Mouse (Mus musculus) intestine, embryonic 15.5 days (tissue): ENCODE results near the gene Pdgfc. TPM values are rescaled to one million over a fixed set of nuclear protein-coding genes. Genes with fewer than 3 reads are reported as not detected.
A peak's percentile ranks its signal among the peaks of the same experiment; 100 is the strongest.

Experiments used
- ATAC-seq: fragments of 200-750 bp; cut with Nextera tagmentation; 2 replicates; pipeline ENCODE4 v1.8.0; 2017; ENCODE audit warnings: moderate TSS enrichment, moderate library complexity
- H3K27ac ChIP-seq: fragments of 300-500 bp; sonication (generic); 2 replicates; pipeline ENCODE4 v1.5.1; 2015; ENCODE audit warnings: mild to moderate bottlenecking, inconsistent platforms
- H3K27me3 ChIP-seq: fragments of 300-500 bp; sonication (generic); replicated peaks from 2 replicates; pipeline ENCODE4 v1.6.1; 2015; ENCODE audit warnings: inconsistent platforms
- H3K36me3 ChIP-seq: fragments of 300-500 bp; sonication (generic); 2 replicates; pipeline ENCODE4 v1.6.1; 2015; ENCODE audit warnings: inconsistent platforms
- H3K4me1 ChIP-seq: fragments of 300-500 bp; sonication (generic); replicated peaks from 2 replicates; pipeline ENCODE4 v1.6.1; 2015; ENCODE audit warnings: inconsistent platforms
- H3K4me2 ChIP-seq: fragments of 300-500 bp; sonication (generic); replicated peaks from 2 replicates; pipeline ENCODE4 v1.6.1; 2015; ENCODE audit warnings: mild to moderate bottlenecking, inconsistent platforms
- H3K4me3 ChIP-seq: fragments of 300-500 bp; sonication (generic); replicated peaks from 2 replicates; pipeline ENCODE4 v1.5.1; 2015; ENCODE audit warnings: inconsistent platforms
- H3K9ac ChIP-seq: fragments of 300-500 bp; sonication (generic); 2 replicates; pipeline ENCODE4 v1.6.1; 2015; ENCODE audit warnings: inconsistent platforms
- H3K9me3 ChIP-seq: fragments of 300-500 bp; sonication (generic); 2 replicates; pipeline ENCODE4 v1.6.1; 2016; ENCODE audit warnings: inconsistent platforms
- WGBS: fragments of 180-500 bp; shearing (Covaris S2); methylation state at CpG from one replicate; pipeline ENCODE4 v1.1.7; 2015; 5-methylcytosine and 5-hydroxymethylcytosine counted together
- polyA plus RNA-seq: library from polyadenylated mRNA; unstranded; fragments of >200 nt; fragmentation: Nextera tagmentation; extraction: Ambion mirVana; gene quantifications from 2 replicates; pipeline ENCODE4 v1.2.1, GENCODE M21; 2015

Pdgfc gene
- polyA plus RNA-seq: 12.1 and 14.0 TPM in 2 replicates

- peak within 1 kb of the TSS; percentile 84 for H3K4me3 ChIP-seq
- peak within 1 kb of the TSS; percentile 87 for H3K27ac ChIP-seq
- no peaks in the 10 kb centered on the region for H3K9me3 ChIP-seq
- 3% methylated on average over 13 of the region's 17 CpGs for WGBS
- H3K36me3 ChIP-seq: no peaks in the 10 kb centered on the region
- 0 out of 2 replicates have a peak, but pooled peaks cover 5% of the 10 kb centered on the region for H3K4me1 ChIP-seq
- H3K9ac ChIP-seq: peak within 1 kb of the TSS; percentile 82
- ATAC-seq: peak; percentile 66; the same call in 1 of the 2 replicates
- no peaks in the 10 kb centered on the region for H3K27me3 ChIP-seq
- H3K4me2 ChIP-seq: peak within 1 kb of the TSS; percentile 93
Observed at GRCm38 (mm10) chr3:81036151-81036553, at the start of gene Pdgfc. Gene Pdgfc, plus strand, starts transcription at chr3:81036416.

GRCm38 (mm10) chr3:81009245-81009644 is 27.0 kb upstream of the Pdgfc start:
- Histone ChIP-seq H3K4me3 (no peak overlapping the region), H3K9me3 (no peaks in the 10 kb centered on the region), H3K36me3 (no peaks in the 10 kb centered on the region), H3K9ac (no peak overlapping the region), H3K4me1 (no peaks in the 10 kb centered on the region), H3K4me2 (no peak overlapping the region), H3K27me3 (no peaks in the 10 kb centered on the region), H3K27ac (no peak overlapping the region)
- no peak for ATAC-seq
- WGBS: 60% methylated on average over 3 of the region's 3 CpGs

- Histone ChIP-seq H3K4me1 (no peaks in the 10 kb centered on the region), H3K27me3 (no peaks in the 10 kb centered on the region), H3K9ac (no peak overlapping the region), H3K4me2 (no peak overlapping the region), H3K36me3 (no peaks in the 10 kb centered on the region), H3K4me3 (no peak overlapping the region), H3K27ac (no peak overlapping the region), H3K9me3 (no peaks in the 10 kb centered on the region)
- WGBS: 53% methylated on average over 3 of the region's 3 CpGs
- peak; percentile 53; the same call in 1 of the 2 replicates for ATAC-seq
Observed at GRCm38 (mm10) chr3:81009899-81010298, 26.3 kb upstream of the Pdgfc start.

GRCm38 (mm10) chr3:81017385-81018051 is 18.7 kb upstream of the Pdgfc start:
- H3K27me3 ChIP-seq: no peaks in the 10 kb centered on the region
- H3K36me3 ChIP-seq: no peaks in the 10 kb centered on the region
- H3K27ac ChIP-seq: peak overlapping the region; percentile 69
- H3K9me3 ChIP-seq: no peaks in the 10 kb centered on the region
- H3K4me3 ChIP-seq: no peak overlapping the region
- no peak overlapping the region for H3K9ac ChIP-seq
- 0 out of 2 replicates have a peak, but pooled peaks cover 3% of the 10 kb centered on the region for H3K4me1 ChIP-seq
- no peak overlapping the region for H3K4me2 ChIP-seq
- peak; percentile 95 for ATAC-seq
- 69% methylated on average over 5 of the region's 5 CpGs for WGBS

- H3K4me2 ChIP-seq: no peak overlapping the region
- H3K27me3 ChIP-seq: no peaks in the 10 kb centered on the region
- H3K9ac ChIP-seq: no peak overlapping the region
- no peak for ATAC-seq
- H3K9me3 ChIP-seq: no peaks in the 10 kb centered on the region
- no peak overlapping the region for H3K27ac ChIP-seq
- 52% methylated on average over 1 of the region's 1 CpGs for WGBS
- H3K36me3 ChIP-seq: no peaks in the 10 kb centered on the region
- no peak overlapping the region for H3K4me3 ChIP-seq
- H3K4me1 ChIP-seq: 0 out of 2 replicates have a peak, but pooled peaks cover 3% of the 10 kb centered on the region
Observed at GRCm38 (mm10) chr3:81020064-81020463, 16.2 kb upstream of the Pdgfc start.

- 86% methylated on average over 6 of the region's 6 CpGs for WGBS
- H3K27ac ChIP-seq: no peak overlapping the region
- H3K4me2 ChIP-seq: no peak overlapping the region
- peak; percentile 32 for ATAC-seq
- no peak overlapping the region for H3K9ac ChIP-seq
- H3K36me3 ChIP-seq: no peaks in the 10 kb centered on the region
- H3K27me3 ChIP-seq: no peaks in the 10 kb centered on the region
- no peak overlapping the region for H3K4me3 ChIP-seq
- H3K9me3 ChIP-seq: no peaks in the 10 kb centered on the region
- H3K4me1 ChIP-seq: 0 out of 2 replicates have a peak, but pooled peaks cover 3% of the 10 kb centered on the region
Observed at GRCm38 (mm10) chr3:81021783-81022182, 14.4 kb upstream of the Pdgfc start.

GRCm38 (mm10) chr3:81022266-81022665 is 13.9 kb upstream of the Pdgfc start:
- 80% methylated on average over 5 of the region's 5 CpGs for WGBS
- H3K4me2 ChIP-seq: no peak overlapping the region
- 0 out of 2 replicates have a peak, but pooled peaks cover 1% of the 10 kb centered on the region for H3K4me1 ChIP-seq
- no peak for ATAC-seq
- H3K9me3 ChIP-seq: no peaks in the 10 kb centered on the region
- H3K36me3 ChIP-seq: no peaks in the 10 kb centered on the region
- H3K4me3 ChIP-seq: no peak overlapping the region
- no peak overlapping the region for H3K9ac ChIP-seq
- H3K27ac ChIP-seq: no peak overlapping the region
- no peaks in the 10 kb centered on the region for H3K27me3 ChIP-seq

GRCm38 (mm10) chr3:81022845-81023244 is 13.4 kb upstream of the Pdgfc start:
- H3K9ac ChIP-seq: no peak overlapping the region
- WGBS: 72% methylated on average over 1 of the region's 1 CpGs
- no peak overlapping the region for H3K27ac ChIP-seq
- ATAC-seq: no peak
- H3K36me3 ChIP-seq: no peaks in the 10 kb centered on the region
- H3K27me3 ChIP-seq: no peaks in the 10 kb centered on the region
- no peak overlapping the region for H3K4me3 ChIP-seq
- H3K4me1 ChIP-seq: no peaks in the 10 kb centered on the region
- H3K4me2 ChIP-seq: no peak overlapping the region
- no peaks in the 10 kb centered on the region for H3K9me3 ChIP-seq

- Histone ChIP-seq H3K4me2 (no peak overlapping the region), H3K4me3 (no peak overlapping the region), H3K4me1 (no peaks in the 10 kb centered on the region), H3K9ac (no peak overlapping the region), H3K27me3 (no peaks in the 10 kb centered on the region), H3K9me3 (no peaks in the 10 kb centered on the region), H3K27ac (no peak overlapping the region), H3K36me3 (no peaks in the 10 kb centered on the region)
- 82% methylated on average over 1 of the region's 1 CpGs for WGBS
- no peak for ATAC-seq
Observed at GRCm38 (mm10) chr3:81023568-81023967, 12.6 kb upstream of the Pdgfc start.

- Histone ChIP-seq H3K4me2 (no peak overlapping the region), H3K27me3 (no peaks in the 10 kb centered on the region), H3K27ac (no peak overlapping the region), H3K4me1 (no peaks in the 10 kb centered on the region), H3K9ac (no peak overlapping the region), H3K36me3 (no peaks in the 10 kb centered on the region), H3K4me3 (no peak overlapping the region), H3K9me3 (no peaks in the 10 kb centered on the region)
- no peak for ATAC-seq
- 69% methylated on average over 9 of the region's 9 CpGs for WGBS
Observed at GRCm38 (mm10) chr3:81025568-81026213, 10.5 kb upstream of the Pdgfc start.

GRCm38 (mm10) chr3:81028361-81028760 is 7.9 kb upstream of the Pdgfc start:
- Histone ChIP-seq H3K4me1 (no peaks in the 10 kb centered on the region), H3K4me3 (no peak overlapping the region), H3K4me2 (no peak overlapping the region), H3K27ac (no peak overlapping the region), H3K9ac (no peak overlapping the region), H3K27me3 (no peaks in the 10 kb centered on the region), H3K9me3 (no peaks in the 10 kb centered on the region), H3K36me3 (no peaks in the 10 kb centered on the region)
- 82% methylated on average over 3 of the region's 3 CpGs for WGBS
- no peak for ATAC-seq

- ATAC-seq: no peak
- H3K4me3 ChIP-seq: no peak overlapping the region
- no peaks in the 10 kb centered on the region for H3K27me3 ChIP-seq
- WGBS: 73% methylated on average over 4 of the region's 4 CpGs
- no peak overlapping the region for H3K27ac ChIP-seq
- H3K9ac ChIP-seq: no peak overlapping the region
- H3K4me2 ChIP-seq: no peak overlapping the region
- H3K9me3 ChIP-seq: no peaks in the 10 kb centered on the region
- H3K36me3 ChIP-seq: no peaks in the 10 kb centered on the region
- H3K4me1 ChIP-seq: no peaks in the 10 kb centered on the region
Observed at GRCm38 (mm10) chr3:81029321-81029720, 6.9 kb upstream of the Pdgfc start.

- Histone ChIP-seq H3K27me3 (no peaks in the 10 kb centered on the region), H3K4me3 (no peak overlapping the region), H3K4me2 (no peak overlapping the region), H3K4me1 (no peaks in the 10 kb centered on the region), H3K27ac (no peak overlapping the region), H3K36me3 (no peaks in the 10 kb centered on the region), H3K9me3 (no peaks in the 10 kb centered on the region), H3K9ac (no peak overlapping the region)
- WGBS: 81% methylated on average over 3 of the region's 3 CpGs
- ATAC-seq: no peak
Observed at GRCm38 (mm10) chr3:81029909-81030308, 6.3 kb upstream of the Pdgfc start.
